Mouse (Mus musculus): ENCODE data around the gene Fam71d. TPM values are rescaled to one million over a fixed set of nuclear protein-coding genes. Genes with fewer than 3 reads are reported as not detected.

Gene Fam71d
- polyA plus RNA-seq, 1 experiment = 3.4 TPM

DNA sequence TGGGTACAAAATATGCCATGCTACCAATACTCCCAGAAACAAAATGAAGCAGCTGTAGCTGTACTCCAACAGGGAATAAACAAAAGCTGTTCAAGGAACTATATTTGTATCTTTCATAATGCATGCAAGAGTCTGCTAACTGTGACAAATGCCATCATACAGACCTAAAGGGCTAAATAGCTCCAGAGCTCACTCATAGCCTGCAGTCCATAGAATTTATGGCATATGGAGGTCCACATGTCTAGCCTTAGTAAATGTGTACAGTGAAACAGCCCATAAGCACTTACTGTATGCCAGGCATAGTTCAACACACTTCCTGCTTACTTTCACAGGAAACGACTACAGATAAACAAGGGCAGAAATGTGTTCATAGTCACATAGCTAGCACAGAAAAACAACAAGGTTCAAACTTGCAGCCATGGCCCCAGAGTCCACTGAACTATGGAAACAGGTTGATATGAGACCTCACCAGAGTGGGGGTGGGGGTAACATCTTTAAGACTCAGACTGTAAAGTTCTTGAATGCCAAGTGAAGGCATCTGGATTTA lies 5.6 kb upstream of the Fam71d start:
- no peak for TF ChIP-seq CTCF (IDR thresholded peaks at IDR 0.05; ENCODE audit: control insufficient read depth, insufficient read depth, low read length)
- TF ChIP-seq POLR2A (IDR thresholded peaks at IDR 0.05; ENCODE audit: borderline replicate concordance, control insufficient read depth, low read depth, low read length) = no peak
- WGBS = 53% methylated on average over 1 of the region's 1 CpGs
- H3K27ac ChIP-seq (ENCODE audit: control insufficient read depth, insufficient read depth, low read depth, low read length, poor library complexity) = no peak overlapping the region
- H3K4me1 ChIP-seq (ENCODE audit: control insufficient read depth, insufficient read depth, low read length) = no peaks in the 10 kb centered on the region
- H3K4me3 ChIP-seq (replicated peaks; ENCODE audit: control insufficient read depth, low read depth, low read length) = no peak overlapping the region

GRCm38 (mm10) chr12:78688876-78689275 lies 2.5 kb upstream of the Fam71d start:
- Histone ChIP-seq H3K4me3 (replicated peaks; ENCODE audit: control insufficient read depth, low read depth, low read length) (no peak overlapping the region), H3K27ac (ENCODE audit: control insufficient read depth, insufficient read depth, low read depth, low read length, poor library complexity) (no peak overlapping the region), H3K4me1 (ENCODE audit: control insufficient read depth, insufficient read depth, low read length) (no peaks in the 10 kb centered on the region)
- WGBS = 83% methylated on average over 5 of the region's 5 CpGs
- TF ChIP-seq CTCF (IDR thresholded peaks at IDR 0.05; ENCODE audit: control insufficient read depth, insufficient read depth, low read length) (no peak), POLR2A (IDR thresholded peaks at IDR 0.05; ENCODE audit: borderline replicate concordance, control insufficient read depth, low read depth, low read length) (no peak)

DNA sequence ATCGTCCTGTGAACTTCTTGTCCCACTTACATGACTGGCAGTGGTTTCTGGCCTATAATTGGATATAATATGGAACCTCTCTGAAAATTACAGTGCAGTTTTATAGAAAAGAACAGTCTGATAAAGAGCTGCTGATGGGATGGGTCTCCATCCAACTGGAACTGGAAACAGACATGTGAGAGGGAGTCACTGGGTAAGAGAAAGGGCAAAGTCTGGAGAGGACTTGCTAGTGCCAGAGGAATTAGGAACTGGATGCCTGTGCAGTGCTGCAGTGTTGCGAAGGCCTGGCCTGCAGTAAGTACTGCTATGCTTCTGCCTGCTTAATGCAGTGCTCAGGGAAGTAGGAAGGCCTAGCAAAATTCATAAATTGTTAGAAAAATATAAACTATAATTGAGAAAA lies 1.9 kb downstream of the Fam71d start:
- Histone ChIP-seq H3K4me1 (ENCODE audit: control insufficient read depth, insufficient read depth, low read length) (no peaks in the 10 kb centered on the region), H3K27ac (ENCODE audit: control insufficient read depth, insufficient read depth, low read depth, low read length, poor library complexity) (no peak overlapping the region), H3K4me3 (replicated peaks; ENCODE audit: control insufficient read depth, low read depth, low read length) (no peak overlapping the region)
- WGBS = 85% methylated on average over 2 of the region's 2 CpGs
- TF ChIP-seq CTCF (IDR thresholded peaks at IDR 0.05; ENCODE audit: control insufficient read depth, insufficient read depth, low read length) = no peak
- no peak for TF ChIP-seq POLR2A (IDR thresholded peaks at IDR 0.05; ENCODE audit: borderline replicate concordance, control insufficient read depth, low read depth, low read length)

GRCm38 (mm10) chr12:78717783-78718182 lies 26.4 kb downstream of the Fam71d start:
- Histone ChIP-seq H3K4me1 (ENCODE audit: control insufficient read depth, insufficient read depth, low read length) (no peaks in the 10 kb centered on the region; the same call in 1 of the 2 replicates), H3K27ac (ENCODE audit: control insufficient read depth, insufficient read depth, low read depth, low read length, poor library complexity) (no peak overlapping the region), H3K4me3 (replicated peaks; ENCODE audit: control insufficient read depth, low read depth, low read length) (no peak overlapping the region)
- TF ChIP-seq CTCF (IDR thresholded peaks at IDR 0.05; ENCODE audit: control insufficient read depth, insufficient read depth, low read length) = no peak
- TF ChIP-seq POLR2A (IDR thresholded peaks at IDR 0.05; ENCODE audit: borderline replicate concordance, control insufficient read depth, low read depth, low read length) = no peak
- WGBS = 40% methylated on average over 2 of the region's 2 CpGs

DNA sequence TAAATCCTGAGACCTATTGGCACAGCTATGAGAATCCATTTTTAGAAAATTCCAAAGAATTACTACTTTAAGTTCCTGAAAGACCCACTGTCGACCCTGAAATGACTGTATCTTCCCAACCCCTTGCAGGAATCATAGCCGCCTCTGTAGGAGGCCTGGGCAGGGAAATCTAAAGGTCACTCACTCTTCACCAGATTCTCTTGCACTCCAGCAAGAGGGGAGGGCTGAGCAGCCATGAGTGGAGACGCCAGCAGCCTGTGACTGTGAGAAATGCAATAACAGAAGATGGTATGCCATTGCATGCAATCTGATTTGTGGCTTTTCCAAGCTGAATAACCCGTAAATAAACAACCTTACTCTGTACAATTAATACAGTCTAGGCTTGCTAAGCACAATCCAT lies 36.4 kb downstream of the Fam71d start:
- H3K4me1 ChIP-seq (ENCODE audit: control insufficient read depth, insufficient read depth, low read length) = no peaks in the 10 kb centered on the region
- TF ChIP-seq CTCF (IDR thresholded peaks at IDR 0.05; ENCODE audit: control insufficient read depth, insufficient read depth, low read length) = no peak
- no peak for TF ChIP-seq POLR2A (IDR thresholded peaks at IDR 0.05; ENCODE audit: borderline replicate concordance, control insufficient read depth, low read depth, low read length)
- no peak overlapping the region for H3K4me3 ChIP-seq (replicated peaks; ENCODE audit: control insufficient read depth, low read depth, low read length)
- H3K27ac ChIP-seq (ENCODE audit: control insufficient read depth, insufficient read depth, low read depth, low read length, poor library complexity) = no peak overlapping the region
- 69% methylated on average over 4 of the region's 4 CpGs for WGBS

GRCm38 (mm10) chr12:78739633-78740032 lies 48.3 kb downstream of the Fam71d start:
- Histone ChIP-seq H3K4me1 (ENCODE audit: control insufficient read depth, insufficient read depth, low read length) (no peaks in the 10 kb centered on the region), H3K27ac (ENCODE audit: control insufficient read depth, insufficient read depth, low read depth, low read length, poor library complexity) (no peak overlapping the region), H3K4me3 (replicated peaks; ENCODE audit: control insufficient read depth, low read depth, low read length) (no peak overlapping the region)
- 77% methylated on average over 2 of the region's 2 CpGs for WGBS
- TF ChIP-seq CTCF (IDR thresholded peaks at IDR 0.05; ENCODE audit: control insufficient read depth, insufficient read depth, low read length) (no peak), POLR2A (IDR thresholded peaks at IDR 0.05; ENCODE audit: borderline replicate concordance, control insufficient read depth, low read depth, low read length) (no peak)

DNA sequence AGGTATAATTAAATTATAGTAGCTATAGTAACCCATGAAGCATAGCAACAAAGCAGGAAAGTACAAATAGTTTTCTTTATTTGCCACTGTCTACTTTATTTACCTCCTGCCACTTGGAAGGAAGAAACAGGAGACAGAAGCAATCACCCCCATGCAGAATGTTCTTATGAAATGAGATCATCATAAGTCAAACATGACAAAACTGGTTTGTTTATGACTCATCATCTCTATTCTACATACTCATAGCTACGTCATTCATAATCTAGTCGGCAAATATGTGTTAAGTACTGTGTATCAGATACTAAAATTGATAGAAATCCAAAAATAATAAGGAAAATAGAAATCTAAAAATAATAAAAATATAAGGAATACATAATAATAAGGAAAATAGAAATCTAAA lies 49.0 kb downstream of the Fam71d start:
- H3K27ac ChIP-seq (ENCODE audit: control insufficient read depth, insufficient read depth, low read depth, low read length, poor library complexity) = no peak overlapping the region
- no peak for TF ChIP-seq CTCF (IDR thresholded peaks at IDR 0.05; ENCODE audit: control insufficient read depth, insufficient read depth, low read length)
- TF ChIP-seq POLR2A (IDR thresholded peaks at IDR 0.05; ENCODE audit: borderline replicate concordance, control insufficient read depth, low read depth, low read length) = no peak
- WGBS = 80% methylated on average over 2 of the region's 2 CpGs

DNA sequence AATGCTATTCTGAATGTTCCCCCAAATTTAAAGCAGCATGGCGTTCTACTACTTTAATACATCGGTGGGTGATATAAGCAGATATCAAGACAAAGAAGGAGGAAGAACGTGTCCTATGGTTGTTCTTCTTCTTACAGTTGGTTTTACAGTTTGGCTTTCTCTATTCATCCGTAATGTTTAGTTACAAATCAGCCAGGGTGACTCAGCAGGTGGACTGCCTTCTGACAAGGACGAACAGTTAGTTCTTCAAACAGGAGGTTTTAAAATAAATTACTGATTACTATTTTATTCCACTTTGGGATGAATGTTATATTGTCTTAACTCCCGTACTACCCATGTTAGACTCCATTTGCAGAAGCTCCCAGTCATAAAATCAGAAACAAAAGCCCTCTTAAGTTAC lies 54.9 kb downstream of the Fam71d start:
- Histone ChIP-seq H3K4me3 (replicated peaks; ENCODE audit: control insufficient read depth, low read depth, low read length) (no peak overlapping the region), H3K4me1 (ENCODE audit: control insufficient read depth, insufficient read depth, low read length) (no peaks in the 10 kb centered on the region; the same call in 1 of the 2 replicates), H3K27ac (ENCODE audit: control insufficient read depth, insufficient read depth, low read depth, low read length, poor library complexity) (no peak overlapping the region)
- no peak for TF ChIP-seq POLR2A (IDR thresholded peaks at IDR 0.05; ENCODE audit: borderline replicate concordance, control insufficient read depth, low read depth, low read length)
- 55% methylated on average over 6 of the region's 6 CpGs for WGBS

More for the DNA sequence above, 49.0 kb downstream of the Fam71d start:
- no peaks in the 10 kb centered on the region for H3K4me1 ChIP-seq (ENCODE audit: control insufficient read depth, insufficient read depth, low read length)
- no peak overlapping the region for H3K4me3 ChIP-seq (replicated peaks; ENCODE audit: control insufficient read depth, low read depth, low read length)

- WGBS = 42% methylated on average over 1 of the region's 1 CpGs
- Histone ChIP-seq H3K4me3 (replicated peaks; ENCODE audit: control insufficient read depth, low read depth, low read length) (no peak overlapping the region), H3K27ac (ENCODE audit: control insufficient read depth, insufficient read depth, low read depth, low read length, poor library complexity) (no peak overlapping the region), H3K4me1 (ENCODE audit: control insufficient read depth, insufficient read depth, low read length) (no peaks in the 10 kb centered on the region; the same call in 1 of the 2 replicates)
- TF ChIP-seq CTCF (IDR thresholded peaks at IDR 0.05; ENCODE audit: control insufficient read depth, insufficient read depth, low read length) (no peak), POLR2A (IDR thresholded peaks at IDR 0.05; ENCODE audit: borderline replicate concordance, control insufficient read depth, low read depth, low read length) (no peak)
These were observed 56.1 kb downstream of the Fam71d start for GRCm38 (mm10) chr12:78747406-78747805.
